Mouse (Mus musculus) cerebellum, adult 2 months (tissue): ENCODE measurements around the gene Pacrg. TPM values are rescaled to one million over a fixed set of nuclear protein-coding genes. Genes with fewer than 3 reads are reported as not detected.

Experiments used
- DNase-seq, 2 experiments: peaks; one replicate each; pipeline ENCODE4 v3.0.0; 2021
- H3K27ac ChIP-seq: fragments of 200-500 bp; 2 replicates; pipeline ENCODE4 v1.5.1; 2012; ENCODE audit warnings: low read length, control low read depth, inconsistent platforms; ENCODE audit not compliant: insufficient read depth
- H3K27me3 ChIP-seq: fragments of 200-500 bp; 2 replicates; pipeline ENCODE4 v1.6.1; 2012; ENCODE audit warnings: inconsistent platforms, mild to moderate bottlenecking, low read length, moderate library complexity; ENCODE audit not compliant: control insufficient read depth, insufficient read depth
- H3K4me1 ChIP-seq: fragments of 200-500 bp; 2 replicates; pipeline ENCODE4 v1.6.1; 2011; ENCODE audit warnings: low read length; ENCODE audit not compliant: control insufficient read depth, insufficient read depth
- H3K4me3 ChIP-seq: fragments of 200-500 bp; replicated peaks from 2 replicates; pipeline ENCODE3; 2011; ENCODE audit warnings: mild to moderate bottlenecking, low read depth, low read length, control low read depth; ENCODE audit not compliant: insufficient read depth
- CTCF ChIP-seq: fragments of 200-500 bp; IDR thresholded peaks from 2 replicates; pipeline ENCODE4 v1.5.1; 2011; ENCODE audit warnings: low read depth, mild to moderate bottlenecking, control low read depth, low read length, moderate library complexity, borderline replicate concordance; ENCODE audit not compliant: insufficient read depth
- POLR2A ChIP-seq: fragments of 200-500 bp; IDR thresholded peaks from 2 replicates; pipeline ENCODE4 v1.6.1; 2011; ENCODE audit warnings: low read length, control low read depth, borderline replicate concordance; ENCODE audit not compliant: insufficient read depth
- WGBS: fragments of 180-500 bp; shearing (Covaris S2); methylation state at CpG from one replicate; pipeline ENCODE4 v1.1.7; 2018; 5-methylcytosine and 5-hydroxymethylcytosine counted together
- polyA plus RNA-seq: library from polyadenylated mRNA; depleted of rRNA; stranded (reverse); fragments of >200 nt; gene quantifications from 2 replicates; pipeline ENCODE4 v1.2.3, GENCODE M21; 2012

The Pacrg gene
- polyA plus RNA-seq, 1 experiment: 17.4 TPM

- H3K4me3 ChIP-seq: no peak overlapping the region
- DNase-seq: no peak
- no peaks in the 10 kb centered on the region; the same call in none of the 2 replicates for H3K4me1 ChIP-seq
- no peaks in the 10 kb centered on the region for H3K27me3 ChIP-seq
- no peak overlapping the region for H3K27ac ChIP-seq
- no peak for TF ChIP-seq CTCF
- no peak for TF ChIP-seq POLR2A
- WGBS: 98% methylated on average over 4 of the region's 4 CpGs
Measured at GRCm38 (mm10) chr17:10628240-10628639, 211.9 kb downstream of the Pacrg start.

DNA sequence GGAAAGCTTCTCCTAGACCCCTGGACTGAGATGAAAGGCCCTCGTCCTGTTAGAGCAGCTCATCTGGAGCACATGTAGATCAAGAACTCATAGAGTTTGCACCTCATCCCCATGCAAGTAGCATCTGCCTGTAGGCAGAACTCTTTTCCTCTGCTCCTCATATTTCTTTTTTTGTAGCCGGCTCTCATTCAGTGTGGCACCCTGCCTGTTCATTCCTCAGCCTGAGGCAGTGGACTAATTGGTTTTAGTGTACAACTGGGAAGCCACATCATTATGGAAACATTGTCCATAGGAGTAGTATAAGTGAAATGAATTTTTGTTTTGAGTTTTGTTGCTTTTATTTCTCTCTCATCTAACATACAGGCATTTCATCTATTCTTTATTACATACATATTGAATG is 212.6 kb downstream of the Pacrg start:
- H3K27me3 ChIP-seq: no peaks in the 10 kb centered on the region
- no peak overlapping the region for H3K4me3 ChIP-seq
- DNase-seq: no peak
- H3K4me1 ChIP-seq: no peaks in the 10 kb centered on the region; the same call in none of the 2 replicates
- 83% methylated on average over 2 of the region's 2 CpGs for WGBS
- no peak overlapping the region for H3K27ac ChIP-seq
- TF ChIP-seq POLR2A (no peak), CTCF (no peak)

- Histone ChIP-seq H3K27ac (no peak overlapping the region), H3K4me3 (no peak overlapping the region), H3K4me1 (no peaks in the 10 kb centered on the region; the same call in none of the 2 replicates), H3K27me3 (no peaks in the 10 kb centered on the region)
- no peak for TF ChIP-seq POLR2A
- TF ChIP-seq CTCF: no peak
- DNase-seq: peak; percentile 36 to 54
- WGBS: 51% methylated on average over 13 of the region's 13 CpGs
Measured at GRCm38 (mm10) chr17:10626299-10627095, 213.6 kb downstream of the Pacrg start.

GRCm38 (mm10) chr17:10624699-10625424 is 215.2 kb downstream of the Pacrg start:
- TF ChIP-seq POLR2A: no peak
- TF ChIP-seq CTCF: no peak
- Histone ChIP-seq H3K4me3 (no peak overlapping the region), H3K4me1 (peaks cover 6% of the 10 kb centered on the region), H3K27ac (no peak overlapping the region), H3K27me3 (no peaks in the 10 kb centered on the region)
- WGBS: 99% methylated on average over 6 of the region's 6 CpGs
- no peak for DNase-seq

- DNase-seq: no peak
- TF ChIP-seq CTCF (no peak), POLR2A (no peak)
- Histone ChIP-seq H3K4me3 (no peak overlapping the region), H3K4me1 (peaks cover 12% of the 10 kb centered on the region), H3K27me3 (no peaks in the 10 kb centered on the region), H3K27ac (no peak overlapping the region)
- WGBS: 89% methylated on average over 2 of the region's 2 CpGs
Measured at GRCm38 (mm10) chr17:10620621-10621020, 219.5 kb downstream of the Pacrg start.

GRCm38 (mm10) chr17:10619881-10620280 is 220.2 kb downstream of the Pacrg start:
- TF ChIP-seq POLR2A (no peak), CTCF (no peak)
- 18% methylated on average over 3 of the region's 3 CpGs for WGBS
- peak; percentile 32 to 65 for DNase-seq
- H3K27me3 ChIP-seq: no peaks in the 10 kb centered on the region
- H3K4me3 ChIP-seq: no peak overlapping the region
- no peak overlapping the region for H3K27ac ChIP-seq
- H3K4me1 ChIP-seq: peaks cover 12% of the 10 kb centered on the region

- peak; percentile 69 to 82 for DNase-seq
- 16% methylated on average over 4 of the region's 4 CpGs for WGBS
- Histone ChIP-seq H3K4me1 (peaks cover 12% of the 10 kb centered on the region), H3K27me3 (no peaks in the 10 kb centered on the region), H3K4me3 (no peak overlapping the region), H3K27ac (peak overlapping the region; percentile 10; the same call in 1 of the 2 replicates)
- TF ChIP-seq POLR2A (no peak), CTCF (no peak)
Measured at GRCm38 (mm10) chr17:10617656-10618055, 222.5 kb downstream of the Pacrg start.
